Mouse (Mus musculus): ENCODE data around the gene Ppm1e. TPM values are rescaled to one million over a fixed set of nuclear protein-coding genes. Genes with fewer than 3 reads are reported as not detected.
"Not testable (repeated sequence)": the region's sequence is repeated elsewhere in the genome, so short reads cannot be mapped to it uniquely, and the experiment has no call there.

Gene Ppm1e
- total RNA-seq, 2 experiments from 2014 or later, result 0.46 to 0.97 TPM

DNA sequence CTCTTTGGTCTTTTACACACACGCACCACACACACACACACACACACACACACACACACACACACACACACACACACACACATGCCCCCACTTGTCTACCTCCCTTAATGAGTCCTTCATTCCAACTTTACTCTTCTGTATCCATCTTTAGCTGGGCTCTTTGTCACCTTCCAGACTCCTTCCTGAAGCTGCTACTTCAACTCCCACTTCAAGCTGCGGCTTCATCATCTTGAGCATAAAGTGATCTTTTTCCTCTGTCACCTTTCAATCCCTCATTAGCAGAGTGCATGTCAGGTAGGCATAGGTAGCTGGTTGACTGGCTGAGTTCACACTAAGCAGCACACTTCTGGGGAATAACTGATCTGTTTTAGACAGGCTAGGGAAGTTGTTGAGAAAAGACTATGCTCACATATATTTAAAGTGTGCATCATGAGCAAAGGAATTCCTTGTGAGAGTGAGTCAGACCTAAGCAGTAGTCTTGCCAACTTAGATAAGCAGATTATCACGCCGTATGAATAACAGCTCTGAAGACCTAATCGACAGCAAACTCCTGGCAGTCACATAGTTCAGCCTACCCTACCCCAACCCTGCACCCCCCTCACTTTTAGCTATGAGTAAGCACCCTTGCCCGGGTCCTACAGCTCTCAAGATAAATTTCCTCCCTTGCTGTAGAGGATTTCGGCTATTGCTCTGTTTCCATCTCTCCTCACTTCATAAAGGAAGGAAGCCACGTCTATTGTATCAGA lies 49.3 kb downstream of the Ppm1e start:
- DNase-seq (ENCODE audit: low spot score), result no peak

- DNase-seq (ENCODE audit: low spot score), result no peak
These were observed 59.8 kb downstream of the Ppm1e start for GRCm38 (mm10) chr11:87299066-87299465.

DNA sequence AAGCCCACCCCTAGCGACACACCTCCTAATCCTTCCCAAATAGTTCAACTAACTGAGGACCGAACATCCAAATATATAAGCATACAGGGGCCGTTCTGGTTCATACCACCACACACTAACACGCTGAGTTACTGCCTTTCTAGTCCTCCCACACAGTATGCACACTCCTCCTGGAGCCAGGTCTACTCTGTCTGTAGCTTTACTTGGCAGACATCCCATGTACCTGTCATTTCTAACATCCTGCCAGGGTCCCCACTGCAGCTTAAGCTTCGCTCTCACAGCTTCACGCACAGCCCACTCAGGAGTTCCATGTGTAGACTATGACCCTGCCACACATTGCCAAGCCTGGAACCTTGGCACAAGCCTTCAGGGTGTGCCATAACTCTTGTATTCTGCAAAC lies 62.4 kb downstream of the Ppm1e start:
- no peak for DNase-seq (ENCODE audit: low spot score)

DNA sequence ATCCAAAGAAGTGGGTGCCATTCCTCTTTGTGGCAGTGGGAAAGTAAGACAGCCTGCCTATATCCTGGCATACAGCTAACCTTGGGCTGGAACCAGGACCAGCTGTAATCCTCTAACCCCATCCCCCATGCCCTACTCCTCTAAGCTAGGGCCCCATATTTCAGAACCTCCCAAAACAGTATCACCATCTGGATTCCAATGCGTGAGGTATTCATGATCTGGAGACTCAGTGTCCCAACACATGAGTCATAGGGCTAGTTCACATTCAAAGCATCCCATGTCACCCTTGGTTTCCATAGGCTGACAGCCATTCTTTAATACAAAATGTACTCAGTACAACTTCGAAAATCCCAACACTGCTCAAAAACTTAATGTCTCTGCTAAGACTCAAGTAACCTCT lies 63.2 kb downstream of the Ppm1e start:
- DNase-seq (ENCODE audit: low spot score), result no peak

DNA sequence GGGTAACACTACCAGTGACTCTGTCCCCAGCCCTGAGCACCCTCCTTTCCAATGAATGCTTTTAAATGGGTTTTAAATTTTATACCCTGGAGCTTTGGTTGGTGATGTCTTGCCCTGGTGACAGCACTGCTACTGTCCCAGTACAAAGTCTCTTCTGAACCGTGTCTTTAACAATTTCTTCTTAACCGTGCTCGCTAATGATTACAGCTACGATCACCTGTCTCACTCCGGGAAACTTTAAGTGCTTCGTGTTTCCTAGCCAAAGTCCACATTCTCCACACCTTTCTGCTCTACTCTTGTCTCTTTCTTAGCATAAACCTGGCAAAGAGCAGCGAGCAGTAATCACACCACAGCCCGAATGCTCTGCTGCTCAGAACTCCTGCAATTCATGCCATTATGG lies 69.5 kb downstream of the Ppm1e start:
- no peak for DNase-seq (ENCODE audit: low spot score)

DNA sequence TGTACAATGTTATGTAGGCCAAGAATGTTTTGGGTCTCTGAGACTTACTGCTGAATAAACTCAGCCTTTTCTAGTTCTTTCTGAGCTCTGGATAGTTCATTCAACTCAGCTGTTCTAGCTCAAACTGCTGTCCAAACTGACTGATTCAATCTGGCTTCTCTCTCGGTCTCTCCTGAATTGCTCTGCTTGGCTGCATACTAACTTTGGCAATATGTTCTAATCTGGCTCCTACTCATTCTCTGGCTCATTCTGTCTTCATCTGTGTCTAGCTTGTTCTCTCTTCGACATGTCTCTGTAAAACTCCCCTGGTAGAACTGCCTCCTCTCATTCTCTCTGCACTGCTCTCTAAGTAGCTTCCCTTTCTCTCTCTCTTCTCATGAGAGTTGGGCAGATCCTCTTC lies 72.6 kb downstream of the Ppm1e start:
- no peak for DNase-seq (ENCODE audit: low spot score)

GRCm38 (mm10) chr11:87281907-87282475 lies 76.8 kb downstream of the Ppm1e start:
- DNase-seq (ENCODE audit: low spot score), result no peak

DNA sequence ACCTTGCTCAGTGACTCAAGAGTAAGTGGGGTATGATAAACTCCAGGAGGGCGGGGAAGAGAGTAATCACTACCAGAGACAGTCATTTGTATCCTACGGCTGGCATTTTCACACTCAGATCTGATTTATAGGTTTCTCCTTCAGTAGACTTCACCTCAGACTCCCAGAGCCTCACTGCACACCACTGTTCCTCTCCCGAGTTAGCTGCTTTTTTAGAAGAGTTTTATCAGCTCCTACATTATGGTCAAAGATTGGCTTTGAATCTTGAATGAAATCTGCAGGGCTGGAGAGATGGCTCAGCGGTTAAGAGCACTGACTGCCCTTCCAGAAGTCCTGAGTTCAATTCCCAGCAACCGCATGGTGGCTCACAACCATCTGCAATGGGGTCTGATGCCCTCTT lies 79.4 kb downstream of the Ppm1e start:
- no peak for DNase-seq (ENCODE audit: low spot score)

DNA sequence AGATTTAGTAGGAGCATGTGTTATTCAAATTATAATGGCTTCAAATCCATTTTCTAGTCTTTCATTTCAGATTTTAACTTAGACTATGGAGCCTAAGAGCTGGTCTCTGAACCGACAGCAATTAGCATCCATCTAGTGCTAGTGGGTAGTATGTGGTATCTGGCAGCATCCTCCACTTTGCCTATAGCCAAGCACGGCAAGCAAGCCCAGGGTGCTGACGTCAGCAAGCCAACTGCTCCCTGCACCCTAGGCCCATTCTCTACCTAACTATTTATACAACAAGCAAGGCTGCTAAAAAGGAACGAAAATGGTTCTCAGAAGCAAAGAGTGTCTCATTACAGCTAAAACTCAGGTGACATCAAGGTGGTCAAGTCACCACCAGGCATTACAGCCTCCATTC lies 80.0 kb downstream of the Ppm1e start:
- no peak for DNase-seq (ENCODE audit: low spot score)

DNA sequence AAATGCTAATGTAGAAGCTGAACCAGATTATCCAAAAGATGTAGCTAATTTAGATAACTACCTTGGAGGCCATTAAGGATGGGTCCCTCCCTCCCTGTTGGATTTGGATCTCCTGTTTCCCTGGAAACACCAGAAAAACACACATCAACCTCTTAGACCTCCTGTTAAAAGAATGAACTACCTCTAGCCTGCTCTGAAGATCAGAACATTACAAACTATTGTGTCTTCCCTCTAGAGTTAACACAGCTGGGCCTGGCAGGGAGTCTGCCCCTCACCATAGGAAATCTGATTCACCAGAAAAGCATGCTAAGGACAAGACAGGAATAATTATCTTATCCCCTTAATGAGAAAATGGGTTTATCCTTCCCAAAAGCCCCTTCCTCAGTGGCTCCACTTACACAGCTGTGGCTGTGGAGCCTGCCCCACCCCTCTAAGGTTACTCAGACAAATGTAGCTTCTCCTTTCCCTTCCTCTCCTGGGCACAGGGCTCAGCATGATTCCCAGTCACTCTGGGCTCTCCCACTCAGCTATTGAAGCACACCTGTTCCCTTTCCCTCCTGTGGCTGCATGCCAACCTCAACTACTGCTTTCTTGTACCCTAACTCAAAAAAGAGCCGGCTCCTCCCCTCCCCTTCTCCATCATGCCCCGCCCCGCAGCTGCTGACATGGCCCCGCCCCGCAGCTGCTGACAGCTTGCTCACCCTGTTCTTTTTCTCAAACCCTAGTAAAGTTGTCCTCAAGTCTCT lies 82.4 kb downstream of the Ppm1e start:
- no peak for DNase-seq (ENCODE audit: low spot score)

GRCm38 (mm10) chr11:87275420-87276048 lies 83.3 kb downstream of the Ppm1e start:
- DNase-seq (ENCODE audit: low spot score), result no peak

GRCm38 (mm10) chr11:87272725-87273124 lies 86.1 kb downstream of the Ppm1e start:
- DNase-seq (ENCODE audit: low spot score), result no peak

DNA sequence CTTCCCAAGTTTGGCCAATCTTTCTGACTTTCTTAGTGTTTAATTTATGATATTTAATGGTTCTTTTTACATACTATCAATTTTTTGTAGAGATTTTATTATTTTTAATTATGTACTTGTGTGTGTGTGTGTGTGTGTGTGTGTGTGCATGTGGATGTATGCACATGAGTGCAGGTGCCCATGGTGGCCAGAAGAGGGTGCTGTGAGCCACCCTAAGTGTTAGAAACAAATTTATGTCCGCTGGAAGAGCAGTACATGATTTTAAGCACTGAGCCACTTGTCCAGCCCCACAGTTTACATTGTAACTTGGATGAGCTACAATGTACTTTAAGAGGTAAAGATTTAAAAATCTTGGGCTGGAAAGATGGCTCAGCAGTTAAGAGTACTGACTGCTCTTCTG lies 87.3 kb downstream of the Ppm1e start:
- no peak for DNase-seq (ENCODE audit: low spot score)

DNA sequence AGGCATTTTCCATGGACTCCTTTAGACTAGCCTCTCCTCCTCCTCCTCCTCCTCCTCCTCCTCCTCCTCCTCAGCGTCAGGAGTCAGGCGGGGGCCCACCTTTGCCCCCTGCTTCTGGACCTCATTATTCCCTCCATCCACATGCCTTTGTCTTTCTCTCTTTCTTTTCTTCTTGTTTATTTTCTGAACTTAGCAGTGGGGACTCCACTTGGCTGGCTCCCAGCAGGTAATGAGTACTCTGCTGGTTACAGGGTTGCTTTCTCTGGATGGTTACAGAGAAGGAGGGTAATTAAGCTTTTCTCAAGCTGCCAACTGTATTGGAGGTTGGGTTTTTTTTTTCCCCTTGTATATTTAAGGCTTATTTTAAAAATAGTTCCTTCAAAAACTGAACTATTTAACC lies 87.9 kb downstream of the Ppm1e start:
- DNase-seq (ENCODE audit: low spot score), result no peak

GRCm38 (mm10) chr11:87270446-87270845 lies 88.4 kb downstream of the Ppm1e start:
- DNase-seq (ENCODE audit: low spot score), result no peak

DNA sequence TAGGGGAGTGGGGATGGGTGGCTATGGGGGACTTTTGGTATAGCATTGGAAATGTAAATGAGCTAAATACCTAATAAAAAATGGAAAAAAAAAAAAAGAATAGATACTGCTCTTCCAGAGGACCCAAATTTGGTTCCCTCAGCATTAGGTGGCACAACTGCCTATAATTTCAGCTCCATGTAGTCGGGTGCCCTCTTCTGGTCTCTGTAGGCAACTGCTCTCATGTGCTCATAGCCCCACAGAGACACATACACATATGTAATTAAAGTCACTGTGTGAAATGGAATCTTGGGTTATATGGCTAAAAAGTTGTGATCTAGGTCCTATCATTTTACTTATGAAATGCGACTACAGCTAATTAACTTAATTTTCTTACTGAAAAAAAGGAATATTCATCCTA lies 90.0 kb downstream of the Ppm1e start:
- no peak for DNase-seq (ENCODE audit: low spot score)

DNA sequence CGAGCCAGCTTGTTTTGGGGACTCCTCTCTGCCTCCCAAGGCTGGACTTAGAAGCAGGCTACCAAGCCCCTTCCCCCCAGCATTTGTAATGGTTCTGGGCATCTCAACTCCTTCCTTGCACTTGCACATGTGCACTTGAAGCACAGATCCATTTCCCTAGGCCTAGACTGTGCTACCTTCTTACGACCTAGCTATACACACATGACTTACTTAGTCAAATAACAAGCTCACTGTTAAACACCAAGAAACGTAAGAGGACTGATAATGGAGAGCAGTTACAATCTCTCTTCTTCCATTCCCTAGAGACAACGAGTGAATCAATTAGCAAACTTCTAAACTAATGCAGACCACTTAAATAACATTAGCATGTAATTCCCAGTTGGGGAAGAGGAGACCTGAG lies 92.6 kb downstream of the Ppm1e start:
- DNase-seq (ENCODE audit: low spot score), result no peak

DNA sequence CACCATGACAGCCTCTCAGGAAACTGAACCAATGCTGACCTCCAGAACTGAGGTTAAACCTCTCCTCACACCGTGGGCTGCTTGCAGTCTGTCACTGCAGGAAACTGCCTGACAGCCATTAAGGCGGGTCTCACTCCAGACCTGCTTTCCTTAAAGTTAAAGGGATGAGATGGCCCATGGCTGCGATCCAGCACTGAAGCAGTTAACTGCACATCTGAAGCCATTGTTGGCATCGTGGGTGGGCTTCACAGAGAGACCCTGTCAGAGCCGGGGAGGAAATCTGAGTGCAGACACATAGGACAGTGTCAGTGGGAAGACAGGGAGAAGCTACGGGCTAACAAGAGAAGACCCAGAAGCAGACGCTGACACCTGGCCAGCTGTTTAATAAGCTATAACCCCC lies 94.9 kb downstream of the Ppm1e start:
- no peak for DNase-seq (ENCODE audit: low spot score)

GRCm38 (mm10) chr11:87261705-87262104 lies 97.1 kb downstream of the Ppm1e start:
- not testable (repeated sequence) for DNase-seq (ENCODE audit: low spot score)

GRCm38 (mm10) chr11:87259792-87260191 lies 99.0 kb downstream of the Ppm1e start:
- no peak for DNase-seq (ENCODE audit: low spot score)

GRCm38 (mm10) chr11:87257282-87257681 lies 101.5 kb downstream of the Ppm1e start:
- no peak for DNase-seq (ENCODE audit: low spot score)

GRCm38 (mm10) chr11:87254149-87254548 lies 104.7 kb downstream of the Ppm1e start:
- DNase-seq (ENCODE audit: low spot score), result no peak
